Mouse (Mus musculus) C2C12 (cell line): ENCODE measurements at regions not wholly inside any gene's neighbourhood (a gene's known extent, or its start where the extent isn't known, plus 50 kb on each side); places are given as distances from the start of the nearest gene placed in this dataset.

Experiments
- H3K27me3 ChIP-seq: one replicate; pipeline ENCODE4 v1.6.1; 2011; ENCODE audit not compliant: control insufficient read depth, insufficient read depth, insufficient read length
- H3K36me3 ChIP-seq: one replicate; pipeline ENCODE4 v1.6.1; 2011; ENCODE audit not compliant: control insufficient read depth, insufficient read depth
- H3K4me3 ChIP-seq: one replicate; pipeline ENCODE4 v1.5.1; 2011; ENCODE audit warnings: mild to moderate bottlenecking, control low read depth; ENCODE audit not compliant: poor library complexity, insufficient read depth, severe bottlenecking
- H3K79me2 ChIP-seq: one replicate; pipeline ENCODE4 v1.6.1; 2011; ENCODE audit not compliant: control insufficient read depth, insufficient read depth
- H3K79me3 ChIP-seq: one replicate; pipeline ENCODE4 v1.6.1; 2011; ENCODE audit warnings: low read depth, control low read depth
- H3ac ChIP-seq: one replicate; pipeline ENCODE3; 2011; ENCODE audit warnings: low read depth; ENCODE audit not compliant: control insufficient read depth, insufficient read length
- CEBPB ChIP-seq: IDR thresholded peaks from one replicate; pipeline ENCODE4 v1.6.1; 2011; ENCODE audit warnings: low read depth, mild to moderate bottlenecking, control low read depth, moderate library complexity
- CTCF ChIP-seq: IDR thresholded peaks from one replicate; pipeline ENCODE4 v1.5.1; 2011; ENCODE audit not compliant: control insufficient read depth, insufficient read depth, insufficient read length
- FOSL1 ChIP-seq: IDR thresholded peaks from one replicate; pipeline ENCODE4 v1.8.0; 2011; ENCODE audit warnings: mild to moderate bottlenecking, low read length; ENCODE audit not compliant: poor library complexity, insufficient read depth, severe bottlenecking
- MAX ChIP-seq: IDR thresholded peaks from one replicate; pipeline ENCODE4 v1.6.1; 2011; ENCODE audit warnings: mild to moderate bottlenecking, control low read depth
- MYOD1 ChIP-seq: IDR thresholded peaks from one replicate; pipeline ENCODE4 v1.6.1; 2011; ENCODE audit warnings: low read depth; ENCODE audit not compliant: control insufficient read depth, insufficient read length
- MYOG ChIP-seq: IDR thresholded peaks from one replicate; pipeline ENCODE4 v1.6.1; 2011; ENCODE audit not compliant: control insufficient read depth, insufficient read length; ENCODE audit errors: extremely low read depth
- USF1 ChIP-seq: IDR thresholded peaks from one replicate; pipeline ENCODE4 v1.6.1; 2011; ENCODE audit warnings: low read depth, mild to moderate bottlenecking, control low read depth, moderate library complexity

DNA sequence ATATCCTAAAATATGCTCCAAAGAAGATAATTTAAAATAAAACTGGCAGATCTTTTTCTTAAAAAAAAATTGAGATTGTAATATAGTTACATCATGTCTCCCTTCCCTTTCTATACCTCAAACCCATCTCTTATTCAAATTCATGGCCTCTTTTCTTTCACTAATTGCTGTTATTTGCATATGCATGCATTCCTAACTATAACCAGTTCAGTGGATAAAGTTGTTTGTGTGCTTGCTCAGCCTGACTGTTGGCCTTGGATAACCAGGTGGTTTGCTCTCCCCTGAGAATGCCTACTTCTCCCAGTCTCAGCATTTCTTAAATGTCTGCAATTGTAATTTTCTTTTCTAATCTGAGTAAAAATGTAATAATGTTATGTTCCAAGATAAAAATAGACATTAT is 2154.8 kb downstream of the 4930444P10Rik start:
- TF ChIP-seq FOSL1 (no peak), CTCF (no peak), MAX (no peak), MYOG (no peak), USF1 (no peak), CEBPB (no peak), MYOD1 (no peak)
- Histone ChIP-seq H3K79me3 (no peaks in the 10 kb centered on the region), H3K79me2 (no peaks in the 10 kb centered on the region), H3K27me3 (no peaks in the 10 kb centered on the region), H3K36me3 (no peaks in the 10 kb centered on the region), H3K4me3 (no peak overlapping the region), H3ac (no peak overlapping the region)

DNA sequence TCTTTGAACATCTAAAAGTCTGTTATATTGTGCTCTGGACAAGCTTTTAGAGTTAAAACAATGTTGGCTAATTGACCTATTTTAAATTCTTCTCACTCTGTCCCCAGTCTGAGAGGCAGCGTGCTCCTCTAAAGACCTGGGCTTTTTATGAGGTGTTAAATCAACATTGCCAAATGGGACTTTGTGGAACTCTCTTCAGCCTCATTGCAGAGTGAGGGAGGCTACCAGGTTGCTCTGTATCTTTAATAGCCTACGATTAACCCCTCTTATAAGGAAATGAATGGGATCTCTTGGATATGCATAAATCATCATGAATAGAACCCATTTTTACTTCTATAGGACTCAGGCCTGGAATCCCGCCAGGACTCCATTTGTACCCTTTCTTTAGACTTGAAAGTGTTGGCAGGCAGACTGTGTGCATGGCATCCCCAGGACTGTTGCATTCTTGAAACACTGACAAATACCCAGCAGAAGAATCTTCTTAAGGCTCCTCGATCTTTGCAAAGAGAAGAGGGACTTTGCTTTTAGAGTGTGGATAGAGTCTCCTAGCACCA is 2157.1 kb downstream of the 4930444P10Rik start:
- no peaks in the 10 kb centered on the region for H3K79me2 ChIP-seq
- no peak overlapping the region for H3K4me3 ChIP-seq
- H3ac ChIP-seq: no peak overlapping the region
- H3K79me3 ChIP-seq: no peaks in the 10 kb centered on the region
- H3K27me3 ChIP-seq: no peaks in the 10 kb centered on the region
- TF ChIP-seq MYOG: no peak
- TF ChIP-seq MYOD1: no peak
- TF ChIP-seq FOSL1: no peak
- no peak for TF ChIP-seq CTCF
- TF ChIP-seq CEBPB: no peak
- no peak for TF ChIP-seq MAX
- TF ChIP-seq USF1: no peak
- no peaks in the 10 kb centered on the region for H3K36me3 ChIP-seq

DNA sequence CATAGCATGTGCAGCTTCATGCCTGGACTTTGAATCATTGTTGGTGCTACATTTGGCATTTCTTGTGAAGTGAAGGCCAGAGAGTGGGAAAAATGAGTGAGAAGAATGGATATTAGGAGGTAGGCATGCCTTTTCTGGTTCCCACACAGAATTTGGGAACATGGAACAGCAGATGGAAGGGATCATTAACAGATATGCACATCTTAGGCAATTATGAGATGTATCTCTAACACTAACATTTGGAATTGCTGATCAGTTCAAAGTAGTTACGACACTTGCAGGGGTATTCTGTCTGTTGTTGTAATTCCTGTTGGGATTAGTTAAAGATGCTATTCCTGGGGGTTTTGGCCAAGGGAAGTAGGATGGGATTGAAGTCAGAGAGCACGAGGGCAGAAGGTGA is 2164.4 kb downstream of the 4930444P10Rik start:
- no peaks in the 10 kb centered on the region for H3K36me3 ChIP-seq
- no peaks in the 10 kb centered on the region for H3K27me3 ChIP-seq
- H3K4me3 ChIP-seq: no peak overlapping the region
- H3K79me3 ChIP-seq: no peaks in the 10 kb centered on the region
- H3K79me2 ChIP-seq: no peaks in the 10 kb centered on the region
- TF ChIP-seq MYOD1 (no peak), MYOG (no peak), MAX (no peak), USF1 (no peak), CTCF (no peak), CEBPB (no peak), FOSL1 (no peak)
- no peak overlapping the region for H3ac ChIP-seq

DNA sequence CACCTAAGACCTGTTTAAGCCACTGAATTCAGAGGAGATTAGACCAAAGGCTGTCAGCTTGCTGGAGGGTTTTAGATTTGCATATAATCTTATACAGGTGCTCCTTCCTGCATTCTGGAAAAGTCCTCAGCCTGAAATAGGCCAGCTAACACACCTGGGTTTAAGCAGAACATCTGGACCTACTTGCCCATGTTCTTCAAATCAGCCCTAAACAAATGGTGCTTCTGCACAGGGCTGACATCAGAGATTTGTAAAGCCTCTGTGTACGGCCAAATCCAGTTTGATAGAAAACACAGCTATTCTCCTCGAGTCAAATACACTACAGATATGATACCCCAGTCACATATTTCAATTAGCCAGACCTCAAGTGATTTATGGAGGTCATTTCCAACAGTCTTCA is 2165.2 kb downstream of the 4930444P10Rik start:
- H3K79me2 ChIP-seq: no peaks in the 10 kb centered on the region
- TF ChIP-seq MYOG (no peak), USF1 (no peak), MYOD1 (no peak), FOSL1 (no peak), MAX (no peak), CTCF (no peak), CEBPB (no peak)
- no peak overlapping the region for H3ac ChIP-seq
- H3K36me3 ChIP-seq: no peaks in the 10 kb centered on the region
- no peak overlapping the region for H3K4me3 ChIP-seq
- no peaks in the 10 kb centered on the region for H3K79me3 ChIP-seq
- H3K27me3 ChIP-seq: no peaks in the 10 kb centered on the region

DNA sequence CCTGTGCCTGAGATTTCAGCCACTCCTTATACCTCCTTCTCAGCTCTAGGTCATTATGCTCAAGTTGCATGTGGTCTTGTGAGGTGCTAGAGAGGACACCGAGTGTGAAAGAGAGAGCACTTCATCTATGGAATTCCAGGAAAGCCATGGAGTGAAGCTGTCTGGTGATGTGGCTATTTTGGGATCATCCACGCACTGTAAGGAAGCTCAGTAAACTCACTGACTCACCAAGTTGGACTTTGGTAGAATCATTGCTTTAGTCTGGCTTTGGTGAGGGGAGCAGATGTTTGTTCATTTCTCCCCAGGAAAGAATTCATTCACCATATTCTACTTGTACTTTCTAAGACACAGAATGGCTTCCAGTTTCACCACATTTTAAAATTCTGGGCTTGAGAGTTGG is 2167.1 kb downstream of the 4930444P10Rik start:
- TF ChIP-seq USF1: no peak
- TF ChIP-seq FOSL1: no peak
- no peak for TF ChIP-seq MYOG
- TF ChIP-seq MYOD1: no peak
- no peak for TF ChIP-seq CTCF
- no peak for TF ChIP-seq MAX
- TF ChIP-seq CEBPB: no peak
- Histone ChIP-seq H3K4me3 (no peak overlapping the region), H3K79me2 (no peaks in the 10 kb centered on the region), H3K36me3 (no peaks in the 10 kb centered on the region), H3K79me3 (no peaks in the 10 kb centered on the region), H3K27me3 (no peaks in the 10 kb centered on the region), H3ac (no peak overlapping the region)

DNA sequence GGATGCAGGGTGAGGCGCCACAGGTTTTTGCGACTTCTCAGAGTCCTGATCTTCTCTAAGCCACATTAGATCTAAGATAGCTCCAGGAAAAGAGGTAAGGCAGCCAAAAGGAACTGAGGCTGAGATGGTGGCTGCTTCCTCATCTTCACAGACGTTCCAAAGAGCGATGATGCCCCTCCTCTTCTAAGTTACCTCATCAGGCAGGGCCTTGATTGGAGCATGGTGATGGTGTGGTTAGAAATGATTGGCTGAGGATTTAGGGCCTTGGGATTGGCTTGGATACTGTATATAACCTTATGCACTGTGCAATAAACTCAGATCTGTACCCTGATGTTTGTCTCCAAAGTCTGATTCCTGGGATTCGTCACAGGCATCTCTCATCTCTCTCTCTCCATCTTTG is 2177.9 kb downstream of the 4930444P10Rik start:
- Histone ChIP-seq H3ac (no peak overlapping the region), H3K36me3 (no peaks in the 10 kb centered on the region), H3K79me2 (no peaks in the 10 kb centered on the region), H3K27me3 (no peaks in the 10 kb centered on the region), H3K79me3 (no peaks in the 10 kb centered on the region), H3K4me3 (no peak overlapping the region)
- TF ChIP-seq MYOD1: no peak
- TF ChIP-seq CEBPB: no peak
- TF ChIP-seq USF1: no peak
- TF ChIP-seq CTCF: no peak
- TF ChIP-seq FOSL1: no peak
- TF ChIP-seq MAX: no peak
- no peak for TF ChIP-seq MYOG
